Mouse (Mus musculus) liver, embryonic 13.5 days (tissue): Measurements from ENCODE around the gene Pltp. TPM values are rescaled to one million over a fixed set of nuclear protein-coding genes. Genes with fewer than 3 reads are reported as not detected.
A peak's percentile ranks its signal among the peaks of the same experiment; 100 is the strongest.
"Not testable (repeated sequence)": the region's sequence is repeated elsewhere in the genome, so short reads cannot be mapped to it uniquely, and the experiment has no call there.

Experiments used
- ATAC-seq: fragments of 200-750 bp; cut with Nextera tagmentation; 2 replicates; pipeline ENCODE4 v1.8.0; 2017; ENCODE audit warnings: low read depth, mild to moderate bottlenecking, moderate number of reproducible peaks, moderate library complexity
- DNase-seq: peaks from one replicate; pipeline ENCODE4 v3.0.0; 2022
- H3K27ac ChIP-seq: fragments of 300-500 bp; sonication (generic); 2 replicates; pipeline ENCODE4 v1.5.1; 2015; ENCODE audit warnings: moderate library complexity, mild to moderate bottlenecking, inconsistent platforms
- H3K27me3 ChIP-seq: fragments of 300-500 bp; sonication (generic); 2 replicates; pipeline ENCODE4 v1.6.1; 2015; ENCODE audit warnings: mild to moderate bottlenecking, inconsistent platforms
- H3K36me3 ChIP-seq: fragments of 300-500 bp; sonication (generic); 2 replicates; pipeline ENCODE4 v1.6.1; 2015; ENCODE audit warnings: mild to moderate bottlenecking, inconsistent platforms
- H3K4me1 ChIP-seq: fragments of 300-500 bp; sonication (generic); replicated peaks from 2 replicates; pipeline ENCODE4 v1.6.1; 2015; ENCODE audit warnings: inconsistent platforms
- H3K4me2 ChIP-seq: fragments of 300-500 bp; sonication (generic); 2 replicates; pipeline ENCODE4 v1.6.1; 2015; ENCODE audit warnings: inconsistent platforms, mild to moderate bottlenecking, moderate library complexity
- H3K4me3 ChIP-seq: fragments of 300-500 bp; sonication (generic); replicated peaks from 2 replicates; pipeline ENCODE4 v1.5.1; 2015; ENCODE audit warnings: mild to moderate bottlenecking, inconsistent platforms
- H3K9ac ChIP-seq: fragments of 300-500 bp; sonication (generic); 2 replicates; pipeline ENCODE4 v1.6.1; 2015; ENCODE audit warnings: mild to moderate bottlenecking, inconsistent platforms
- H3K9me3 ChIP-seq: fragments of 300-500 bp; sonication (generic); replicated peaks from 2 replicates; pipeline ENCODE4 v1.6.1; 2016; ENCODE audit warnings: inconsistent platforms
- WGBS: fragments of 180-500 bp; shearing (Covaris S2); methylation state at CpG from one replicate; pipeline ENCODE4 v1.1.7; 2015; ENCODE audit not compliant: insufficient replicate concordance; 5-methylcytosine and 5-hydroxymethylcytosine counted together
- polyA plus RNA-seq: library from polyadenylated mRNA; unstranded; fragments of >200 nt; fragmentation: Nextera tagmentation; extraction: Ambion mirVana; gene quantifications from 2 replicates; pipeline ENCODE4 v1.2.1, GENCODE M21; 2015

Gene Pltp
- polyA plus RNA-seq, 1 experiment from 2014 or later = 8.3 TPM

DNA sequence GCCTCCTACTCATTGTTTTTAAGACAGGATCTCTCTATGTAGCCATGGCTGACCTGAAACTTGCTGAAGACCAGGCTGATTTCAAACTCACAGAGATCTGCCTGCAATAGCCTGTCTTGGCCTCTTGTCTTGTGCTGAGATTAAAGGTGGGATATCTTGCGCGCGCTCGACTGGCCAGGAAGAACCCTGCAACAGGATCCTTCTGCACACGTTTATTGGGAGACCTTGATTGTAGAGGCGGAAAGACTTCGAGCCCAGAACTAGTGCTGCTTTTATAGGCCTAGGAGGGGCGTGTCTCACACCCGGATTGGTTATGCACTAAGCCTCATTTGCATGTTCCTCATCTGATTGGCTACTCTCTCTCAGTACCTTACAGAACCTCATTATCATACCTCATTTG is 5.9 kb upstream of the Pltp start:
- H3K4me1 ChIP-seq = peaks cover 34% of the 10 kb centered on the region
- not testable (repeated sequence) for H3K27ac ChIP-seq, DNase-seq, H3K4me2 ChIP-seq, ATAC-seq, H3K36me3 ChIP-seq, H3K9ac ChIP-seq, H3K9me3 ChIP-seq, H3K4me3 ChIP-seq
- peaks cover 20% of the 10 kb centered on the region for H3K27me3 ChIP-seq
- WGBS = 74% methylated on average over 9 of the region's 9 CpGs

DNA sequence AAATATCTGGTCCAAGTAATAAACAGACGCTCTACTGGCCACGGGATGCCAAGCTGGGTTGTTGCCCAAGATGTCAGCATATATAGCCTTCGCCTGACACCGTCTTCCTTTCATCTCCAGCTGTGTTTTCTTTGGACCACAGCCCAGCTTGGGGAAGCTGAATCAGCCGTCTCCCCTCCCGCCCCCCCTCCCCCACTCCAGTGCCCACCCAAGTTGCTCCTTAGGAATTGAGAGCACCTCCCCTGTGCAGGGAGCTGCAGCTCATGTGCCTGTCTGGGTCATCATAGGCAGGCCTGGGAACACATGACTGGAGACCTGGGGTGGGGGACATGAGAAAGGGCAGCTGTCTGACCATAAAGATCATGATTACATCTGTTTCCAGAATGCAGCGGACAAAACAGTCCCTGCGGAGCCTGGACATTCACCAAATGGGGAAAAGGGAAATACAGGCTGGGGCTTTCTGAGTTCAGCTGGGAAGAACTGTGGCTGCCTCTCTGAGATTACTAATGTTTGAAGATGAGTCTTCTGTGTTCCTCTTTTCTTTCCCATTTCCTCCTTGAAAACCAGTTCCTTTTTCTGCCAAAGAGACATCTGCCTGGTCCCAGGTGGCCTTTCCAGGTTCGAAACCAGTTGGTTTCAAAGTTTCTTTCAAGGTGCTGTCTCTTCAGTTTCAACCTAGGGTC is 4.8 kb upstream of the Pltp start:
- Histone ChIP-seq H3K27me3 (peaks cover 31% of the 10 kb centered on the region), H3K4me2 (no peak overlapping the region), H3K27ac (peak overlapping the region; percentile 27; the same call in 1 of the 2 replicates), H3K9me3 (no peaks in the 10 kb centered on the region; the same call in 1 of the 2 replicates), H3K4me1 (peaks cover 43% of the 10 kb centered on the region), H3K4me3 (no peak overlapping the region), H3K9ac (no peak overlapping the region), H3K36me3 (no peaks in the 10 kb centered on the region)
- ATAC-seq = no peak
- no peak for DNase-seq
- 46% methylated on average over 9 of the region's 9 CpGs for WGBS

DNA sequence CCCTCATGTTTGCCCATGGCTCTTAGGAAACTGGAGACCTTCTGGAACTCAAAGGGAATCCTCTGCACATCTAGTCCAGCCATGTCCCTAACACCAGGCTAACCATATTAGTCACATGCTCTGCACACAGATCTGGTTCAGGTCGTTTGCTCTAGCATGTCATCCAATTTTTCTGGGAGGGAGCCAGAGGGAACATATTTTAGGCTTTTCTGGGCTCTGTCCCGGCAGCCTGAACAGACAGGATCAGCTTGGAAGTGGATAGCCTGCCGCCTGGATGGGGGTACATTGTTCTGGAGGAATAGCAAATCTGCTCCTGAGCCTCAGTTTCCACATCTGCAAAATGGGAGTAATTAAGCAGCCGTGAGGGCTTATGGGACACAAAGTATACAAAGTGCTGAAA is 3.6 kb upstream of the Pltp start:
- H3K9ac ChIP-seq = no peak overlapping the region
- DNase-seq (no peak), ATAC-seq (no peak)
- H3K4me1 ChIP-seq = peaks cover 49% of the 10 kb centered on the region
- H3K4me3 ChIP-seq = no peak overlapping the region
- H3K36me3 ChIP-seq = no peaks in the 10 kb centered on the region
- no peaks in the 10 kb centered on the region; the same call in 1 of the 2 replicates for H3K9me3 ChIP-seq
- H3K27ac ChIP-seq = no peak overlapping the region; the same call in 1 of the 2 replicates
- peaks cover 43% of the 10 kb centered on the region for H3K27me3 ChIP-seq
- no peak overlapping the region for H3K4me2 ChIP-seq
- WGBS = 63% methylated on average over 4 of the region's 4 CpGs

DNA sequence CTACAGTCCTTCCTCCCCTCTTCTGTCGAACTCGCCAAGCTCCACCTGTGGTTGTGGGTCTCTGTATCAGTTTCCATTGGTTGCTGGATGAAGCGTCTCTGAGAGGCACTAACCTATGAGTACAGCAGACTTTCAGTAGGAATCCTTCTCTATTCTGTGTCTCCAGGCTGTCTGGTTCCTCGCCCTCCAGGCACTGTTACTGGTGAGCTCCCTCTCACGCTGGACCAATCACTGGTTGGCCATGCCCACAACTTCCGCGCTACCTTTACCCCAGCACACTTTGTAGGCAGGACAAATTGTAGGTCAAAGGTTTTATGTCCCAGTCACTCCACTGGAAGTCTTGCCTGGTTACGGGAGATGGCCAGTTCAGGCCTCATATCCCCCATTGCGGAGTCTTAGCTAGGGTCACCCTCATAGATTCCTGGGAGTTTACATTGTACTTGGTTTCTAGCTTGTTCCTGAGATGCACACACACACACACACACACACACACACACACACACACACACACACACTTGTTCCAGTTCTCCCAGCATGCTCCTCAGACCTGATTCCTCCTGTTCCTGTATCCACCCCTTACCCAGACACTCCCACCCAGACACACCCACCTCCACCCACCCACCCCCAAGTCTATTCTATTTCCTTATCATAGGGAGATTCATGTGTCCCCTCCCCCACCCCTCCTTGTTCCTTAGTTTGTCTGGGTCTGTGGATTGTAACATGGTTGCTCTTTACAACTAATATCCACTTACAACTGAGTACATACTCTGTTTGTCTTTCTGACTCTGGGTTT is 2.3 kb upstream of the Pltp start:
- no peak overlapping the region for H3K9ac ChIP-seq
- H3K27ac ChIP-seq = peak overlapping the region; percentile 50
- no peak for DNase-seq
- WGBS = 48% methylated on average over 9 of the region's 9 CpGs
- ATAC-seq = peak; percentile 67
- no peak overlapping the region for H3K4me3 ChIP-seq
- no peaks in the 10 kb centered on the region; the same call in 1 of the 2 replicates for H3K9me3 ChIP-seq
- H3K27me3 ChIP-seq = peaks cover 56% of the 10 kb centered on the region
- peaks cover 49% of the 10 kb centered on the region for H3K4me1 ChIP-seq
- H3K36me3 ChIP-seq = no peaks in the 10 kb centered on the region
- peak overlapping the region; percentile 30 for H3K4me2 ChIP-seq

DNA sequence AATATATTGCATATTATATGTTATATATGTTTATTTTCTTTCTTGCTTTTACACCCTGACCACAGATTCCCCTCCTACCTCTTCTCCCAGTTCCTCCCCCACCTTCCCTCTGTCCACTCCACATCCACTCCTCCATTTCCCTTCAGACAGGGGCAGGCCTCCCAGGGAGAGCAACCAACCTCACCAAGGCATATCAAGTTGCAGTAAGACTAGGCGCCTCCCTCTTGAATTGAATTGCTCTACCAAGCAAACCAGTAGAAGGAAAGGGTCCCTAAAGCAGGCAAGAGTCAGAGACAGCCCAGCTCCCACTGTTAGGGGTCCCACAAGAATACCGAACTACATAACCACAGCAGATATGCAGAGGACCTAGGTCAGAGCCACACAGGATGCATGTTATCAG is 1.6 kb upstream of the Pltp start:
- Histone ChIP-seq H3K27me3 (peaks cover 62% of the 10 kb centered on the region), H3K36me3 (no peaks in the 10 kb centered on the region), H3K4me1 (peaks cover 42% of the 10 kb centered on the region), H3K4me3 (no peak overlapping the region), H3K4me2 (peak overlapping the region; percentile 30), H3K9ac (no peak overlapping the region), H3K27ac (peak overlapping the region; percentile 50; the same call in 1 of the 2 replicates), H3K9me3 (no peaks in the 10 kb centered on the region; the same call in 1 of the 2 replicates)
- 17% methylated on average over 2 of the region's 2 CpGs for WGBS
- no peak for DNase-seq
- ATAC-seq = 0 out of 2 replicates have a peak, but pooled peaks have one; percentile 11

DNA sequence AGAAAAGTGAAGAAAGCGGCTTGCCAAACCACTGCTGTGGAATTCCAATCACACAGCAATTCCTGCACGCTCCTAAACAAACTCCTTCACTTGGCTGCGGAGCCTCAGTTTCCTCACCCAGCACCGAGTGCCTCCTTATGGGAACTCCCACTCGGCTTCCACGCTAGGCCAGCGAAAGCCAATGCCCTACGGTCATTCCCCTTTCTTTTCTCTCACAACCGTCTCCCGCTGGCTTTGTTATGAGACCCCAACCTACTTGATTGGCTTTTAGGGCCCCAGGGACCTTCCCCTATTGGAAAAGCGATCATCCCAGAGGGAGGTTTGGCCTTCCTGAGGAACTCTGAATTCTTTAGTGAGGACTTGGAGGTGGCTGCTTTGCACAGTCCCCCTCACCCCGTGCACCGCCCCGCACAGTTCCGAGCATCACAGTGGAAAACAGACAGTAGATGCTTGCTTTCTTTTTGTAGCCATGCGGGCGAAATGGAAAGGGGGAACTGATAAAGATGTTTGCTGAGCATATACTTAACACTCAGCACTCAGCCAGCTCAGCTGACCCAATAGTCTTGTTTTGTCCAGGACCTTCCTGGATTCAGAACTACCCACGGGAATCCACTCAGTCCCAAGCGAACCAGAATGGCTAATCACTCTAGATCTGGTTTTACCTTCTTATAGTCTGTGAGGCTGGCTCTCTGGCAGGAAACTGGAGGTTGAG is 487 bp upstream of the Pltp start:
- Histone ChIP-seq H3K27ac (no peak overlapping the region), H3K27me3 (peaks cover 72% of the 10 kb centered on the region)
- 6% methylated on average over 19 of the region's 19 CpGs for WGBS

DNA sequence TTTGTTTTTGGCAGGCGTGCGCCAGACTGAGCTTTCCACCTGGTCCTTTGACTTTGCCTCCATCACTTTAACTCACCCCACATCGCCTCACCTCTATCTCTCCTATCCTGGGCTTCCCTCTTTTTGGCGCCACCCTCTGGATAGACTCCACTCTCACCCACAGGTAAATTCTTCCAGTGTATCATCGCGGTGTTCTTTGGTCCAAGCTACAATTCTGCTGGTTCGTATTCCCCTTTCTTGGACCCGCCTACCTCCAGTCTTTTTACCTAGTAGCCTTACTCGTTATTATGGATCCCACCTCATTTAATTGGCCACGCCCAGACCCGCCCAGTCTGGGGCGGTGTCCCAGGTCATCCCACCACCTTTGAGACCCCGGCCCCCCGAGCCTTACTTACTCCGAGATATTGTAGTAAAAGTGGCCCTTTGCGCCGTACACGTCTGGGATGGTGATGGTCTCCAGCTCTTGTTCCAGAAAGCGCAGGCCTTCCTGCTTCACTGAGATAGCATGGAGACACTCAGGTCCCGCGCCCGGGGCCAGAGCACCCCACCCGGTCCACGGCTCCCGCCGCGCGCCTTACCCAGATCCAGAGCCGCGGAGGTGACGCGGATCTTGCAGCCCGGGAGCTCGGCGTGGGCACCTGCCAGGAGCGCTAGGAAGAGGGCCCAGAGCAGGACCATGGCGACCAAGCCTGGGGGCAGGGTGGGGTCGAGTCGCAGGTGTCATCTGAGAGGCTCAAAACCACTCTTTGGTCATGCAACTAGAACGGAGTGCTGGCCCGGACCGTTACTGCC is 1.0 kb downstream of the Pltp start:
- ATAC-seq (no peak), DNase-seq (no peak)
- H3K4me2 ChIP-seq = peak overlapping the region; percentile 70
- peak overlapping the region; percentile 51 for H3K4me3 ChIP-seq
- H3K27me3 ChIP-seq = peaks cover 83% of the 10 kb centered on the region
- WGBS = 2% methylated on average over 42 of the region's 42 CpGs
- H3K9me3 ChIP-seq = no peaks in the 10 kb centered on the region
- peaks cover 35% of the 10 kb centered on the region for H3K4me1 ChIP-seq
- no peaks in the 10 kb centered on the region for H3K36me3 ChIP-seq
- no peak overlapping the region for H3K9ac ChIP-seq
- H3K27ac ChIP-seq = no peak overlapping the region

More for the DNA sequence above, 487 bp upstream of the Pltp start:
- Histone ChIP-seq H3K4me1 (peaks cover 40% of the 10 kb centered on the region), H3K4me2 (peak overlapping the region; percentile 70), H3K36me3 (no peaks in the 10 kb centered on the region), H3K9me3 (no peaks in the 10 kb centered on the region), H3K4me3 (peak overlapping the region; percentile 51), H3K9ac (no peak overlapping the region)
- no peak for DNase-seq
- no peak for ATAC-seq

DNA sequence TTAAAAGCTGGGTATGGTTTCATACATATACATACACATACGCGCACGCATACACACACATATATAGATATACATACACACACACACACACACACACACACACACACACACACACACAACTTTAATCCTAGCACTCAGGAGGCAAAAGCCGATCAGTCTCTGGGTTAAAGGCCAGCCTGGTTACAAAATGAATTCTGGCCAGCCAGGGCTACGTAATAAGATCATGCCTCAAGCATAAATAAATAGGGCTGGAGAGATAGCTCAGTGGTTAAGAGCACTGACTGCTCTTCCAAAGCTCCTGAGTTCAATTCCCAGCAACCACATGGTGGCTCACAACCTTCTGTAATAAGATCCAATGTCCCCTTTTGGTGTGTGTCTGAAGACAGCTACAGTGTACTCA is 1.9 kb downstream of the Pltp start:
- H3K9me3 ChIP-seq, ATAC-seq, H3K9ac ChIP-seq, H3K4me2 ChIP-seq, H3K4me3 ChIP-seq, H3K27ac ChIP-seq, H3K36me3 ChIP-seq, DNase-seq: not testable (repeated sequence)
- Histone ChIP-seq H3K4me1 (peaks cover 34% of the 10 kb centered on the region), H3K27me3 (peaks cover 81% of the 10 kb centered on the region)
- WGBS = 74% methylated on average over 5 of the region's 5 CpGs

DNA sequence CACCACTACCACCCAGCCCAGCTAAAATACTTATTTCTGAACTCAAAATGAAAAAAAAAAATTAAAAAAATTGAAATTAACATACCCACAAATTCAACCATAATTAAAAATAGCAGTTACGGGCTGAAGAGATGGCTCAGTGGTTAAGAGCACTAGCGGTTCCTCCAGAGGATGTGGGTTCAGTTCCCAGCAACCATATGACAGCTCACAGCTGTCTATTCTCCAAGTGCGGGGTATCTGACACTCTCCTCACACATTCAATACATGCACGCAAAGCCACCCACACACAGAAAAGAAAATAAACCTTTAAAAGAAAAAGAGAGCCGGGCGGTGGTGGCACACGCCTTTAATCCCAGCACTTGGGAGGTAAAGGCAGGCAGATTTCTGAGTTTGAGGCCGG is 7.5 kb downstream of the Pltp start:
- no peaks in the 10 kb centered on the region for H3K36me3 ChIP-seq
- peaks cover 31% of the 10 kb centered on the region for H3K27me3 ChIP-seq
- H3K4me3 ChIP-seq = no peak overlapping the region
- no peak overlapping the region for H3K4me2 ChIP-seq
- no peaks in the 10 kb centered on the region for H3K9me3 ChIP-seq
- no peak overlapping the region for H3K9ac ChIP-seq
- WGBS = 77% methylated on average over 8 of the region's 8 CpGs
- no peaks in the 10 kb centered on the region for H3K4me1 ChIP-seq
- ATAC-seq (no peak), DNase-seq (no peak)
- no peak overlapping the region for H3K27ac ChIP-seq

DNA sequence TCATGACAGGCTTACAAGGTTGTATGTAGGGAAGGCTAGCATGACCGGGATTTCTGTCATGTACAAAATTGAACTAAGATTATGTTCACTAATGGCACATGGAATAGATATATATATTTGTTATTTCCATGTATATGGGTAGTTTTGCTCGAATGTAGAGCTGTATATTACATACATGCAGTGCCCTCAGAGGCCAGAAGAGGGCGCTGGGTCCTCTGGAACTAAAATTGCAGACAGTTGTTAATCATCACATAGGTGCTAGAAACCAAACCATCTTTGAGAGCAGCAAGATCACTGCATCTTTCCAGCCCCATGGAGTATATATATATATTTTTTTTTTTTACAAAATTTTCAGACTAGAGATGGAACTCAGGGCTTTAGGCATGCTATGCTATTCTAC is 11.7 kb downstream of the Pltp start:
- Histone ChIP-seq H3K9me3 (no peaks in the 10 kb centered on the region), H3K4me1 (no peaks in the 10 kb centered on the region), H3K4me3 (no peak overlapping the region), H3K36me3 (no peaks in the 10 kb centered on the region), H3K27me3 (no peaks in the 10 kb centered on the region), H3K9ac (no peak overlapping the region), H3K4me2 (no peak overlapping the region), H3K27ac (no peak overlapping the region)
- DNase-seq = no peak
- 35% methylated on average over 3 of the region's 3 CpGs for WGBS
- ATAC-seq = no peak
